Mouse (Mus musculus) intestine, embryonic 16.5 days (tissue): ENCODE measurements around the gene Ddx52. TPM values are rescaled to one million over a fixed set of nuclear protein-coding genes. Genes with fewer than 3 reads are reported as not detected.
A peak's percentile ranks its signal among the peaks of the same experiment; 100 is the strongest.

Experiments used
- ATAC-seq: fragments of 200-750 bp; cut with Nextera tagmentation; 2 replicates; pipeline ENCODE4 v1.8.0; 2017; ENCODE audit warnings: moderate TSS enrichment, moderate library complexity
- H3K27ac ChIP-seq: fragments of 300-500 bp; sonication (generic); 2 replicates; pipeline ENCODE4 v1.5.1; 2014; ENCODE audit warnings: mild to moderate bottlenecking, low read length
- H3K27me3 ChIP-seq: fragments of 300-500 bp; sonication (generic); replicated peaks from 2 replicates; pipeline ENCODE4 v1.6.1; 2014; ENCODE audit warnings: low read length, control low read depth, mixed read lengths; ENCODE audit not compliant: control insufficient read depth, insufficient read depth
- H3K36me3 ChIP-seq: fragments of 300-500 bp; sonication (generic); 2 replicates; pipeline ENCODE4 v1.6.1; 2014; ENCODE audit warnings: low read length, control low read depth; ENCODE audit not compliant: control insufficient read depth, insufficient read depth
- H3K4me1 ChIP-seq: fragments of 300-500 bp; sonication (generic); 2 replicates; pipeline ENCODE4 v1.6.1; 2014; ENCODE audit warnings: low read length, control low read depth, mixed read lengths; ENCODE audit not compliant: control insufficient read depth, insufficient read depth
- H3K4me2 ChIP-seq: fragments of 300-500 bp; sonication (generic); 2 replicates; pipeline ENCODE4 v1.6.1; 2014; ENCODE audit warnings: low read depth, low read length, control low read depth
- H3K4me3 ChIP-seq: fragments of 300-500 bp; sonication (generic); 2 replicates; pipeline ENCODE4 v1.5.1; 2014; ENCODE audit warnings: mild to moderate bottlenecking, low read length
- H3K9ac ChIP-seq: fragments of 300-500 bp; sonication (generic); 2 replicates; pipeline ENCODE4 v1.6.1; 2014; ENCODE audit warnings: low read depth, low read length
- H3K9me3 ChIP-seq: fragments of 300-500 bp; sonication (generic); 2 replicates; pipeline ENCODE4 v1.6.1; 2016; ENCODE audit warnings: low read length, control low read depth; ENCODE audit not compliant: control insufficient read depth
- WGBS: fragments of 180-500 bp; shearing (Covaris S2); extraction: QIAGEN DNeasy Blood & Tissue Kit; methylation state at CpG from one replicate; pipeline ENCODE4 v1.1.7; 2014; 5-methylcytosine and 5-hydroxymethylcytosine counted together
- polyA plus RNA-seq: library from polyadenylated mRNA; unstranded; fragments of >200 nt; fragmentation: Nextera tagmentation; extraction: Ambion mirVana; gene quantifications from 2 replicates; pipeline ENCODE4 v1.2.1, GENCODE M21; 2015

Ddx52 gene
- 23.8 and 24.0 TPM in 2 replicates for polyA plus RNA-seq

DNA sequence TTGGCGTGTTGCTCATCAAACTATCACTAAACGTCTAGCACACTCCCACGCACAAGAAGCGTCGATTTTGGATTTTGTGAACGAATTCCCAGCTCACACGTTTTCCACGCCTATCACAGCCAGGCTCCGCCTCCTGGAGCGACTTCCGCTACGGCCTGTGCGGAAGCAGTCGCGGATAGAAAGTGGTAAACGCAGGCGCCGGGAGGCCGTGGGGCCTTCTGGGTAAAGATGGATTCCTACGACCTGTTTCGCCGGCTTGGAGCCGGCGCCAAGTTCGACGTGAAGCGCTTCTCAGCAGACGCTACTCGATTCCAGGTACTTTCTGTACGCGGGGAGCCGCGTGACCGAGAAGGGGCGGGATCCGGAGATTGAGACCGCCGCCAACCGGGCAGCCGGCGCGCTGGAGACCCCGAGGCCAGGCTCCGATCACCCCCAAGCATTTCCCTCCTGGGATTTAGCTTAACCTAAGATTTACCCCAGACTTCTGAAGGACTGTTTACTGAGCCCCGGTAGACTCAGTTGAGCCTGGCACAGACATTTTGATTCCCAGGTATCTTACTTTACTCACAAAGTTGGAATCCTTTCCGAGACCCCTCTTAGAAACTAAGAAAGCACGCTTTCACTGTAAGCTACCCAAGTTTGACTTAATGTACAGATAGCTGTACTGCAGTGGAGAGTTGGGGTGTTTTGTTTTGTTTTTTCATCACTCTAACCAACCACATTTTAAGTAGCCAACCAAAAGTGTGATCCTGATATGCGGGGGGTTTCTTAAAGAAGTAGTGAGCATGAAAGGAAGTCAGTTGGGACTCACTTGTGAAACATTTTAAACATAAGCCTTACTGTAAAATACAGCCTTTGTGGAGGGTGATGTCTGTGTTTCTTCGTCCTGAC lies at the start of gene Ddx52:
Ddx52 (plus strand) TSS at position 113 of the 891 bp plus-strand sequence.
- H3K27ac ChIP-seq: peak within 1 kb of the TSS; percentile 65
- H3K9ac ChIP-seq: peak within 1 kb of the TSS; percentile 87
- peak within 1 kb of the TSS; percentile 81 for H3K4me3 ChIP-seq
- H3K27me3 ChIP-seq: no peaks in the 10 kb centered on the region
- peak; percentile 98 for ATAC-seq
- H3K9me3 ChIP-seq: no peaks in the 10 kb centered on the region
- no peaks in the 10 kb centered on the region for H3K4me1 ChIP-seq
- WGBS: under 1% methylated on average over 49 of the region's 49 CpGs
- H3K4me2 ChIP-seq: peak within 1 kb of the TSS; percentile 59
- H3K36me3 ChIP-seq: 0 out of 2 replicates have a peak, but pooled peaks cover 5% of the 10 kb centered on the region

DNA sequence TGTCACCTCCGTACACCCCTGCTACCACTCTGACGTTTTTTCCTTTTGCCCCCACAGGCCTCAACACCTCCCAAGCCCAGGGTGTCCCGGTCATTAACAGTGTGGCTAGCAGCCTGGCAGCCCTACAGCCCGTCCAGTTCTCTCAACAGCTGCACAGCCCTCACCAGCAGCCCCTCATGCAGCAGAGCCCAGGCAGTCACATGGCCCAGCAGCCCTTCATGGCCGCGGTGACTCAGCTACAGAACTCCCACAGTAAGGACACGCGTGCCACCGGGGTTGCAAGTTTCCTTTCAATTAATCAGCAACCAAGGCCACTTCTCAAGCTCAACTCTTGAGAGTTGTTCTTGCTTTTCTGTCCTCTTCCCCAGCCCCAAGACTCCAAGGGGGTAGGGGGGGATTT lies 48.5 kb upstream of the Ddx52 start:
- Histone ChIP-seq H3K9me3 (no peaks in the 10 kb centered on the region), H3K4me3 (no peak overlapping the region), H3K27me3 (no peaks in the 10 kb centered on the region), H3K4me1 (peaks cover 10% of the 10 kb centered on the region), H3K9ac (no peak overlapping the region), H3K4me2 (no peak overlapping the region), H3K27ac (no peak overlapping the region), H3K36me3 (peaks cover 3% of the 10 kb centered on the region; the same call in 1 of the 2 replicates)
- WGBS: 76% methylated on average over 9 of the region's 9 CpGs
- ATAC-seq: no peak

DNA sequence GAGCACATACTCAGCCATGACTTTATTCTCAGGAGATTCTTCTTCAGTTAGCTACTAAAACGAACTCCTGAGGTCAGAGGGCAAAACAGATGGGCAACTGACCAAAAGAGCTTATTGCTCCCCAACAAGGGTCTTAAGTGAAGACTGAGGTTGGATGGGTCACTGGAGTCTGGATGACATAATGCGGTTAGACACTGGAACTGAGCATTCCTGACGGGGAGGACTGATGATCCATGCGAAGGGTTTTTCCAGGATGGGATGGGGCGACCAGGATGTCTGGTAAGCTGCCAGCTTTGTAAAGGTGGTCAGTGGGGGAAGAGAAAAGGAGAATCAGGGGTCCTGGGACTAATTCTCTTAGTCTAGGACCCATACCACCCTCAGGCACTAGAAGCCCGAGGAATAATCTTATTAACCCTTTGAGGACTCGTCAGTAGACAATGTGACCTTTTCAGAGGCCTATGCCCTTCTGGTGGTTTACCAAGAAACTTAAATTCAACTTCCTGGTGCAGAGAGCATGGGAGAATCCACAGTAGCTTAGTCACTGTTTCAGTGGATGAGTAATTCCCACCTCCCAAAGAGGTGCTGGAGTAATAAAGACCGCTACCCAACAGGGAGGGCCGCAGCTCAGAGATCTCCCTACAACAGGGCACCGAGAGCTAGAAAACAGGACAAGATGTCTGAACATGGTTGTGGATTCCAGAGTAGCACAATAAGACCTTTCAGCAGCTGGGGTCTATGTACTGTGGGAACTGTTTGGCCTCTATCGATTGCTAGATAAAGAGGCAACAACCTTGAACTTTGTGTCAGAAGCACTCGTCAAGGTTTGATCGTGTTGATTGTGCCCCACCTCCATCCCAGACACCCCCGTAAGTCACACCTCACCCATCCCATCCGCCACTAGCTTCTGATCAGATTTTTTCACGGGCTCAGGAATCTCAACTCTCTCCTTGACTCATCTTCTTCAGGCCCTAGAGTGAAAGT lies 45.1 kb upstream of the Ddx52 start:
- Histone ChIP-seq H3K27me3 (no peaks in the 10 kb centered on the region), H3K4me1 (no peaks in the 10 kb centered on the region; the same call in 1 of the 2 replicates), H3K36me3 (peaks cover 3% of the 10 kb centered on the region; the same call in 1 of the 2 replicates), H3K4me3 (no peak overlapping the region), H3K9me3 (no peaks in the 10 kb centered on the region), H3K27ac (peak overlapping the region; percentile 35; the same call in 1 of the 2 replicates), H3K4me2 (no peak overlapping the region), H3K9ac (no peak overlapping the region)
- WGBS: 63% methylated on average over 16 of the region's 16 CpGs
- peak; percentile 53 for ATAC-seq

DNA sequence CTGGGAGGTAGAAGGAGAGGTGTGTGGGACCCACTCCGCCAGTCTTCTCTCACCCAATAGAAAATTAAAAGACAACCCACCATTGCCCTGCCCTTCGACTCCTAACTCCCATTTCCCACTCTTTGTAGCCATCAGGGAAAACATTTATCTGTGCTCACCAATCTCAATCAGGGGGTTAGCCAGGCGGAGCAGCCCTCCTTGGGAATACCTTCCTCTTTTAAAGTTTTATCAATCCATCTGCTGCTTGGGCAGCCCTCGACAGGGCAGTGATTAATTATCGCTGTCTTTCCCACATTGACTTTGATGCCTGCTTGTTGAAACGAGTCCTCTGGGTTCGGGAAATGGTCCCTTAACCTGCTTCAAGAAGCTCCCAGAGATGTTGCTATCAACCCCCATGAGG lies 44.3 kb upstream of the Ddx52 start:
- ATAC-seq: no peak
- H3K9me3 ChIP-seq: no peaks in the 10 kb centered on the region
- no peak overlapping the region for H3K27ac ChIP-seq
- H3K9ac ChIP-seq: no peak overlapping the region
- H3K4me2 ChIP-seq: no peak overlapping the region
- H3K36me3 ChIP-seq: peaks cover 3% of the 10 kb centered on the region; the same call in 1 of the 2 replicates
- H3K4me3 ChIP-seq: no peak overlapping the region
- H3K27me3 ChIP-seq: no peaks in the 10 kb centered on the region
- peaks cover under 1% of the 10 kb centered on the region for H3K4me1 ChIP-seq
- WGBS: 67% methylated on average over 7 of the region's 7 CpGs

DNA sequence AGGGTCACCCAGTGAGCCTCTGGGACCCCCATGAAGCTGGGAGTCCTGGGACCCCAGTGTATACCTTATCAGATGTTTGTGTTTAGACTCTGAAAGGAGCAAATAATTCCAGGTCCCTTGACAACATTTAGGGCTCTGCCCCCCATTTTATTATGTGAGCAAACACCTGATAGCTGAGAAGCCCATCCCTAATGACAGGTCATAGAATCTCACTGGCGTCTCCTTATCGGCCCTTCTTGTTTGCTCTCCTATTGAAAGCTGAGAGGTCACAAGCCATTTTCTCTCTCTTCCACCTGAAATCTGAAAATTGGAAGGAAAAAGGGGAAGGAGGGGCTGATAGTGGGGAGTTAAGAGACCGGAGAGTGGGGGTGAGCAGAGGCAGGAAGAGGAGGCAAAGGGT lies 39.0 kb upstream of the Ddx52 start:
- WGBS: 58% methylated on average over 3 of the region's 3 CpGs
- Histone ChIP-seq H3K4me2 (no peak overlapping the region), H3K9ac (no peak overlapping the region), H3K4me1 (peaks cover 6% of the 10 kb centered on the region; the same call in 1 of the 2 replicates), H3K9me3 (no peaks in the 10 kb centered on the region), H3K4me3 (no peak overlapping the region), H3K27me3 (no peaks in the 10 kb centered on the region), H3K36me3 (no peaks in the 10 kb centered on the region), H3K27ac (no peak overlapping the region)
- peak; percentile 55 for ATAC-seq

DNA sequence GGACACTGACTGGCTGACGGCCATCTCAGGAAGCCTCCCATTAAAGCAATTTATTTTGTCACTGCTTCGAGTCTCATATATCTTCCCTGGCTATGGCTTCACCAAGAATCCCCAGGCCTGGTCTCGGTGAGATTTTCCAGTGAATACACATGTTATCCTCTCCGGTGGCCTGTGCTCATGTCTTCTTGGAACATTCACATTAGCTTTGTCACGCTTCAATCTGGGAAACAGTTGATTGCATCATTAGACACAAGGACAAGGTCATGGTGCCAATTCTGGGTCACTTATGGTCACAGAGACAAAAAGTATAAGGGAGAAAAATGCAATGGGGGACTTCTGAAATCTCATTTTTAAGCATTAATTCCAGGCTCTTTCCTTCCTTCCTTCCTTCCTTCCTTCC lies 36.1 kb upstream of the Ddx52 start:
- no peak for ATAC-seq
- WGBS: 60% methylated on average over 5 of the region's 5 CpGs
- Histone ChIP-seq H3K27ac (no peak overlapping the region), H3K9ac (no peak overlapping the region), H3K27me3 (no peaks in the 10 kb centered on the region), H3K9me3 (no peaks in the 10 kb centered on the region), H3K4me3 (no peak overlapping the region), H3K4me2 (no peak overlapping the region), H3K4me1 (peaks cover 15% of the 10 kb centered on the region), H3K36me3 (no peaks in the 10 kb centered on the region)

DNA sequence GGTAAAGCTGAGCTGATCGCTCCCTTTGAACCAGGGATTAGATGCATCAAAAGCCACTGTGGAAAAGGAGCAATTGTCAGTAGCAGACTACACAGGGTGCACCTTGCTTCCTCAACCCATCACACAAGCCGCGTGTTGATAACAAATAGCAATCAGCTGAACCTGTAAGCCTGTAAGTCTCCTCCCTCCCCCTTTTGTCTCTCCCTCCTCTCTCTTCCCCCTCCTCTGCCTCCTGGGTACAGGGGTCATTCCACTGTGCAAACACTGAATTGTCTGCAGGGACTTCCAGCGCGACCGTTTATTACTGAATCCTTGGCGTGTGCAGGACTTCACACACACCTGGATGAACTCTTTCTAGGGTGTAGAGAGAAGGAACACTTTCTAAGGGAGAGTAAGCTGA lies 33.5 kb upstream of the Ddx52 start:
- Histone ChIP-seq H3K4me3 (no peak overlapping the region), H3K9ac (no peak overlapping the region), H3K27ac (peak overlapping the region; percentile 66), H3K9me3 (no peaks in the 10 kb centered on the region), H3K4me1 (peaks cover 11% of the 10 kb centered on the region), H3K4me2 (no peak overlapping the region), H3K27me3 (no peaks in the 10 kb centered on the region), H3K36me3 (no peaks in the 10 kb centered on the region)
- ATAC-seq: peak; percentile 94
- 24% methylated on average over 7 of the region's 7 CpGs for WGBS

DNA sequence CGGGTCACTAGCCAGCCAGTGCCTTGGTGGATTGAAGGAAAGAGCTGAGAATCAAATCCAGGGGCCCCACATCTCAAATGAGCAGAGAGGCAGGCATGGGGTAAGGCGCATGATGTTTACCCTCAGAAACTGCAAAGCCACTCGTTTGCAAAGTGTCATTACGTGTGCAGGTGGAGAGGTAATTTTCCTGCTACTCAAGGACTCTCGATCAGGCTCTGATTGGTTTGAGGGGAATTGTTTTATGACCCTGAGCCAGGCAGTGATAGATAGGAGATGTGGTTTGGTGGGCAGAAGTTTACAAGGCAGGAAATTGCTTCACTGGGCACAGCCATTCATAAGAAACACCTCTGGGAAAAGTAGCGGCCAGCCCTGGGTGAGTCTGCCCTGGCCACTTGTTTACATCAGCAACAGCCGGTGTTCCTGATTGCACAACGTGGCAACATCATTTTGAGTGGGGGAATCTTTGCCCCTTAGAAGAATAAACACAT lies 28.0 kb upstream of the Ddx52 start:
- no peaks in the 10 kb centered on the region for H3K9me3 ChIP-seq
- peak overlapping the region; percentile 71 for H3K27ac ChIP-seq
- H3K4me3 ChIP-seq: no peak overlapping the region
- H3K27me3 ChIP-seq: no peaks in the 10 kb centered on the region
- no peaks in the 10 kb centered on the region for H3K36me3 ChIP-seq
- no peak overlapping the region; the same call in 1 of the 2 replicates for H3K4me2 ChIP-seq
- no peak overlapping the region; the same call in 1 of the 2 replicates for H3K9ac ChIP-seq
- peak; percentile 87 for ATAC-seq
- 22% methylated on average over 8 of the region's 8 CpGs for WGBS
- peaks cover 18% of the 10 kb centered on the region for H3K4me1 ChIP-seq

DNA sequence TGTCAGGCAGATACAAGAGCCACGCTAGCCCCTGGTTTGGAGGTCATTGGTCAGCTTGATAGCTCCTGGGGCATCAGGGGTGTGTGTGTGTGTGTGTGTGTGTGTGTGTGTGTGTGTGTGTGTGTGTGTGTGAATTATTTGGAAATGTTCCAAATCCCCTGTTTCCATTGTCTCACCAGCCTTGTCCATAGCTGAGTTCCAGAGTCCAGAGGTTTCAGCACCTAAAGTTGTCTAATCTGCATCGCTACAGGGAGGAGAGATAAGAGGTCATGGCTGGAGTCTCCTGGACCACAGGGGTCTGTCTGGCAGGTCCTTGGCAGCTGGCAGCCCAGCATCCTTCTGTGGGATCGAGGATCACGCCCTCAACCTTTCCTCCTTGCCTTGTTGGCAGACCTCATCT lies 27.4 kb upstream of the Ddx52 start:
- H3K4me3 ChIP-seq: no peak overlapping the region
- peak; percentile 31; the same call in 1 of the 2 replicates for ATAC-seq
- no peaks in the 10 kb centered on the region for H3K9me3 ChIP-seq
- H3K36me3 ChIP-seq: no peaks in the 10 kb centered on the region
- 53% methylated on average over 4 of the region's 4 CpGs for WGBS
- no peak overlapping the region; the same call in 1 of the 2 replicates for H3K4me2 ChIP-seq
- H3K27ac ChIP-seq: peak overlapping the region; percentile 71
- H3K9ac ChIP-seq: no peak overlapping the region
- no peaks in the 10 kb centered on the region for H3K27me3 ChIP-seq
- H3K4me1 ChIP-seq: peaks cover 12% of the 10 kb centered on the region
